Mouse (Mus musculus): Measurements from ENCODE around the gene Prrxl1. TPM values are rescaled to one million over a fixed set of nuclear protein-coding genes. Genes with fewer than 3 reads are reported as not detected.

Prrxl1 gene
- polyA plus RNA-seq, 1 experiment from 2014 or later = 43.7 TPM

GRCm38 (mm10) chr14:32597232-32598231 lies 1.7 kb upstream of the Prrxl1 start:
- H3K4me1 ChIP-seq = peaks cover 25% of the 10 kb centered on the region
- peak overlapping the region; percentile 58 for H3K4me2 ChIP-seq (replicated peaks)
- no peaks in the 10 kb centered on the region for H3K9me3 ChIP-seq
- peaks cover 81% of the 10 kb centered on the region for H3K27me3 ChIP-seq (replicated peaks)
- WGBS = under 1% methylated on average over 78 of the region's 78 CpGs
- 0 out of 2 replicates have a peak, but pooled peaks have one; percentile 11 for ATAC-seq (ENCODE audit: low FRiP score, low read depth)
- no peak overlapping the region for H3K27ac ChIP-seq
- H3K36me3 ChIP-seq = no peaks in the 10 kb centered on the region
- H3K4me3 ChIP-seq = peak overlapping the region; percentile 29
- peak overlapping the region; percentile 36 for H3K9ac ChIP-seq

GRCm38 (mm10) chr14:32598437-32599219 lies 579 bp upstream of the Prrxl1 start:
- no peak for ATAC-seq (ENCODE audit: low FRiP score, low read depth)
- H3K36me3 ChIP-seq = no peaks in the 10 kb centered on the region
- H3K4me3 ChIP-seq = no peak overlapping the region
- H3K4me1 ChIP-seq = peaks cover 25% of the 10 kb centered on the region
- WGBS = 4% methylated on average over 23 of the region's 23 CpGs
- no peak overlapping the region for H3K9ac ChIP-seq
- H3K27ac ChIP-seq = no peak overlapping the region
- H3K4me2 ChIP-seq (replicated peaks) = peak overlapping the region; percentile 63
- H3K9me3 ChIP-seq = no peaks in the 10 kb centered on the region
- peaks cover 85% of the 10 kb centered on the region for H3K27me3 ChIP-seq (replicated peaks)

- Histone ChIP-seq H3K27ac (peak overlapping the region; percentile 46; the same call in 1 of the 2 replicates), H3K36me3 (no peaks in the 10 kb centered on the region), H3K27me3 (replicated peaks) (peaks cover 78% of the 10 kb centered on the region), H3K4me3 (peak overlapping the region; percentile 34), H3K4me1 (peaks cover 25% of the 10 kb centered on the region), H3K9me3 (no peaks in the 10 kb centered on the region), H3K9ac (peak overlapping the region; percentile 55), H3K4me2 (replicated peaks) (peak overlapping the region; percentile 63)
- 1% methylated on average over 16 of the region's 16 CpGs for WGBS
- peak; percentile 54 for ATAC-seq (ENCODE audit: low FRiP score, low read depth)
These were observed 903 bp downstream of the Prrxl1 start for GRCm38 (mm10) chr14:32600110-32600509.

- peaks cover 26% of the 10 kb centered on the region for H3K27me3 ChIP-seq (replicated peaks)
- no peak overlapping the region for H3K4me3 ChIP-seq
- H3K9me3 ChIP-seq = no peaks in the 10 kb centered on the region
- no peak overlapping the region for H3K4me2 ChIP-seq (replicated peaks)
- WGBS = 48% methylated on average over 15 of the region's 15 CpGs
- H3K36me3 ChIP-seq = no peaks in the 10 kb centered on the region
- no peak overlapping the region for H3K9ac ChIP-seq
- H3K4me1 ChIP-seq = peaks cover 8% of the 10 kb centered on the region; the same call in 1 of the 2 replicates
- H3K27ac ChIP-seq = no peak overlapping the region
- ATAC-seq (ENCODE audit: low FRiP score, low read depth) = no peak
These were observed 6.3 kb downstream of the Prrxl1 start for GRCm38 (mm10) chr14:32605508-32605907.

- no peaks in the 10 kb centered on the region for H3K36me3 ChIP-seq
- H3K9ac ChIP-seq = no peak overlapping the region
- no peak overlapping the region for H3K4me2 ChIP-seq (replicated peaks)
- no peak for ATAC-seq (ENCODE audit: low FRiP score, low read depth)
- H3K4me3 ChIP-seq = no peak overlapping the region
- WGBS = 58% methylated on average over 8 of the region's 8 CpGs
- no peaks in the 10 kb centered on the region for H3K9me3 ChIP-seq
- H3K27me3 ChIP-seq (replicated peaks) = peaks cover 18% of the 10 kb centered on the region
- peaks cover 8% of the 10 kb centered on the region; the same call in 1 of the 2 replicates for H3K4me1 ChIP-seq
- H3K27ac ChIP-seq = no peak overlapping the region
These were observed 7.1 kb downstream of the Prrxl1 start for GRCm38 (mm10) chr14:32606316-32606715.

- no peaks in the 10 kb centered on the region for H3K27me3 ChIP-seq (replicated peaks)
These were observed 10.2 kb downstream of the Prrxl1 start for GRCm38 (mm10) chr14:32609392-32609791.

GRCm38 (mm10) chr14:32617253-32617652 lies 18.0 kb downstream of the Prrxl1 start:
- H3K4me2 ChIP-seq (replicated peaks) = no peak overlapping the region
- H3K9me3 ChIP-seq = no peaks in the 10 kb centered on the region
- H3K27ac ChIP-seq = no peak overlapping the region
- H3K27me3 ChIP-seq (replicated peaks) = no peaks in the 10 kb centered on the region
- no peak overlapping the region for H3K9ac ChIP-seq
- no peaks in the 10 kb centered on the region for H3K36me3 ChIP-seq
- H3K4me1 ChIP-seq = no peaks in the 10 kb centered on the region
- 89% methylated on average over 5 of the region's 5 CpGs for WGBS
- no peak for ATAC-seq (ENCODE audit: low FRiP score, low read depth)
- H3K4me3 ChIP-seq = no peak overlapping the region

More at GRCm38 (mm10) chr14:32609392-32609791, 10.2 kb downstream of the Prrxl1 start:
- Histone ChIP-seq H3K9ac (no peak overlapping the region), H3K36me3 (no peaks in the 10 kb centered on the region), H3K4me1 (peaks cover 8% of the 10 kb centered on the region; the same call in 1 of the 2 replicates), H3K4me2 (replicated peaks) (no peak overlapping the region), H3K9me3 (no peaks in the 10 kb centered on the region), H3K27ac (no peak overlapping the region), H3K4me3 (no peak overlapping the region)
- peak; percentile 41; the same call in 1 of the 2 replicates for ATAC-seq (ENCODE audit: low FRiP score, low read depth)
- WGBS = 29% methylated on average over 3 of the region's 3 CpGs

- no peak for ATAC-seq (ENCODE audit: low FRiP score, low read depth)
- H3K36me3 ChIP-seq = no peaks in the 10 kb centered on the region
- H3K27ac ChIP-seq = no peak overlapping the region
- H3K9me3 ChIP-seq = no peaks in the 10 kb centered on the region
- H3K27me3 ChIP-seq (replicated peaks) = no peaks in the 10 kb centered on the region
- no peak overlapping the region for H3K4me3 ChIP-seq
- 83% methylated on average over 3 of the region's 3 CpGs for WGBS
- H3K4me1 ChIP-seq = no peaks in the 10 kb centered on the region
- no peak overlapping the region for H3K4me2 ChIP-seq (replicated peaks)
- no peak overlapping the region for H3K9ac ChIP-seq
These were observed 25.0 kb downstream of the Prrxl1 start for GRCm38 (mm10) chr14:32624245-32624644.

- WGBS = 94% methylated on average over 7 of the region's 7 CpGs
- no peak overlapping the region for H3K4me3 ChIP-seq
- H3K9me3 ChIP-seq = no peaks in the 10 kb centered on the region
- H3K4me2 ChIP-seq (replicated peaks) = no peak overlapping the region
- H3K4me1 ChIP-seq = no peaks in the 10 kb centered on the region
- H3K9ac ChIP-seq = no peak overlapping the region
- no peak for ATAC-seq (ENCODE audit: low FRiP score, low read depth)
- no peaks in the 10 kb centered on the region for H3K36me3 ChIP-seq
- H3K27ac ChIP-seq = no peak overlapping the region
- H3K27me3 ChIP-seq (replicated peaks) = no peaks in the 10 kb centered on the region
These were observed 25.6 kb downstream of the Prrxl1 start for GRCm38 (mm10) chr14:32624811-32625210.

- H3K9me3 ChIP-seq = no peaks in the 10 kb centered on the region
- H3K27me3 ChIP-seq (replicated peaks) = no peaks in the 10 kb centered on the region
- 55% methylated on average over 2 of the region's 2 CpGs for WGBS
- ATAC-seq (ENCODE audit: low FRiP score, low read depth) = no peak
- no peak overlapping the region for H3K4me2 ChIP-seq (replicated peaks)
- H3K36me3 ChIP-seq = no peaks in the 10 kb centered on the region
- no peak overlapping the region for H3K4me3 ChIP-seq
- H3K9ac ChIP-seq = no peak overlapping the region
- no peaks in the 10 kb centered on the region for H3K4me1 ChIP-seq
- no peak overlapping the region for H3K27ac ChIP-seq
These were observed 28.1 kb downstream of the Prrxl1 start for GRCm38 (mm10) chr14:32627271-32627670.

- no peaks in the 10 kb centered on the region for H3K9me3 ChIP-seq
- H3K4me2 ChIP-seq (replicated peaks) = no peak overlapping the region
- H3K4me1 ChIP-seq = no peaks in the 10 kb centered on the region
- no peaks in the 10 kb centered on the region for H3K36me3 ChIP-seq
- no peak overlapping the region for H3K4me3 ChIP-seq
- 55% methylated on average over 10 of the region's 10 CpGs for WGBS
- no peaks in the 10 kb centered on the region for H3K27me3 ChIP-seq (replicated peaks)
- no peak overlapping the region for H3K27ac ChIP-seq
- H3K9ac ChIP-seq = no peak overlapping the region
- no peak for ATAC-seq (ENCODE audit: low FRiP score, low read depth)
These were observed 29.4 kb downstream of the Prrxl1 start for GRCm38 (mm10) chr14:32628584-32628983.

Measured in neural tube, embryonic 12.5 days (tissue).